Mouse (Mus musculus): ENCODE results near the gene Pphln1. TPM values are rescaled to one million over a fixed set of nuclear protein-coding genes. Genes with fewer than 3 reads are reported as not detected.

The Pphln1 gene
- 10 to 100 TPM; 36.7 to 39.2 TPM for polyA plus RNA-seq (2017; shearing (Covaris generic))

GRCm38 (mm10) chr15:93397826-93398698, at the start of gene Pphln1, which contains the start of gene Zcrb1:
TSS of gene Pphln1 (plus strand) at chr15:93398350.
TSS of gene Zcrb1 (minus strand) at chr15:93398334.

Other genes starting within 250 kb of the Pphln1 start
- gene Gxylt1, start 123.2 kb upstream of the Pphln1 start, polyA plus RNA-seq (2017; shearing (Covaris generic)) = 10 to 100 TPM in 1 of 2 experiments, 1 to 10 TPM in 1; 9.0 to 15.3 TPM
- 10 to 100 TPM; 54.7 to 78.6 TPM for gene Yaf2, start 61.4 kb upstream of the Pphln1 start, polyA plus RNA-seq (2017; shearing (Covaris generic))
- 100 to 1,000 TPM in 1 of 2 experiments, 10 to 100 TPM in 1; 90.1 to 113 TPM for gene Zcrb1, start within 50 bp of the Pphln1 start, polyA plus RNA-seq (2017; shearing (Covaris generic))
- 1 to 10 TPM; 2.1 to 6.1 TPM for gene Prickle1, start 197.5 kb downstream of the Pphln1 start, polyA plus RNA-seq (2017; shearing (Covaris generic))